Mouse (Mus musculus): Measurements from ENCODE around the gene Ubtf. TPM values are rescaled to one million over a fixed set of nuclear protein-coding genes. Genes with fewer than 3 reads are reported as not detected.
A peak's percentile ranks its signal among the peaks of the same experiment; 100 is the strongest.
"Not testable (repeated sequence)": the region's sequence is repeated elsewhere in the genome, so short reads cannot be mapped to it uniquely, and the experiment has no call there.

Gene Ubtf
- total RNA-seq, 4 experiments from 2014 or later = 102 to 118 (median 113) TPM

- peak; percentile 85 to 99 for DNase-seq (ENCODE audit: low spot score in 2 of 2)
Measured at GRCm38 (mm10) chr11:102296491-102297472, 22.8 kb downstream of the Ubtf start, which contains the start of gene Atxn7l3. TSS of gene Atxn7l3 (minus strand) at chr11:102296631.

GRCm38 (mm10) chr11:102295598-102296471, 23.7 kb downstream of the Ubtf start:
- no peak for DNase-seq (ENCODE audit: low spot score in 2 of 2)

GRCm38 (mm10) chr11:102294887-102295597, 24.5 kb downstream of the Ubtf start:
- no peak for DNase-seq (ENCODE audit: low spot score in 2 of 2)

GRCm38 (mm10) chr11:102294416-102294815, 25.1 kb downstream of the Ubtf start:
- no peak for DNase-seq (ENCODE audit: low spot score in 2 of 2)

DNA sequence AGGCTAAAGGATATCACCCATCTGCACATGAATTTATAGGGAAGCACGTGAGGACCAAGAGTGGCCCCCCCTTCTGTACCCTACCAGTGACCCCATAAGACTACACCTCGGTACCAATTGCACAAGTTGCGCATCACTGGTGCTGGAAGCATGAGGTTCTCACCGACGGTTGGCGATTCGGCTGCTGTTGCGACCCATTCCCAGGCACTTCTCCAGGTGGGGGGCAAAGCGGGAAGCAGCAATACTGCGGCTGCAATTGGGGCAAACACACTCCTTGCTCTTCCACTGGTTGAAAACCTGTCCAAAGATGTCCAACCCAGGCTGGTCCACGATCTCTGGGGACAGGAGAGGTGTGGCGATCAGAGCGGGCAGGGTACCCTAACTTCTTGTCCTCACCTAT, 25.6 kb downstream of the Ubtf start:
- DNase-seq (ENCODE audit: low spot score in 2 of 2) = no peak

- DNase-seq (ENCODE audit: low spot score in 2 of 2) = no peak
Measured at GRCm38 (mm10) chr11:102291051-102291535, 28.4 kb downstream of the Ubtf start.

- no peak for DNase-seq (ENCODE audit: low spot score in 2 of 2)
Measured at GRCm38 (mm10) chr11:102290141-102290540, 29.4 kb downstream of the Ubtf start.

- no peak for DNase-seq (ENCODE audit: low spot score in 2 of 2)
Measured at GRCm38 (mm10) chr11:102289511-102290100, 29.9 kb downstream of the Ubtf start.

- DNase-seq (ENCODE audit: low spot score in 2 of 2) = no peak
Measured at GRCm38 (mm10) chr11:102288913-102289312, 30.6 kb downstream of the Ubtf start.

- no peak for DNase-seq (ENCODE audit: low spot score in 2 of 2)
Measured at GRCm38 (mm10) chr11:102288027-102288804, 31.3 kb downstream of the Ubtf start.

- DNase-seq (ENCODE audit: low spot score in 2 of 2) = no peak
Measured at GRCm38 (mm10) chr11:102287485-102287884, 32.1 kb downstream of the Ubtf start.

DNA sequence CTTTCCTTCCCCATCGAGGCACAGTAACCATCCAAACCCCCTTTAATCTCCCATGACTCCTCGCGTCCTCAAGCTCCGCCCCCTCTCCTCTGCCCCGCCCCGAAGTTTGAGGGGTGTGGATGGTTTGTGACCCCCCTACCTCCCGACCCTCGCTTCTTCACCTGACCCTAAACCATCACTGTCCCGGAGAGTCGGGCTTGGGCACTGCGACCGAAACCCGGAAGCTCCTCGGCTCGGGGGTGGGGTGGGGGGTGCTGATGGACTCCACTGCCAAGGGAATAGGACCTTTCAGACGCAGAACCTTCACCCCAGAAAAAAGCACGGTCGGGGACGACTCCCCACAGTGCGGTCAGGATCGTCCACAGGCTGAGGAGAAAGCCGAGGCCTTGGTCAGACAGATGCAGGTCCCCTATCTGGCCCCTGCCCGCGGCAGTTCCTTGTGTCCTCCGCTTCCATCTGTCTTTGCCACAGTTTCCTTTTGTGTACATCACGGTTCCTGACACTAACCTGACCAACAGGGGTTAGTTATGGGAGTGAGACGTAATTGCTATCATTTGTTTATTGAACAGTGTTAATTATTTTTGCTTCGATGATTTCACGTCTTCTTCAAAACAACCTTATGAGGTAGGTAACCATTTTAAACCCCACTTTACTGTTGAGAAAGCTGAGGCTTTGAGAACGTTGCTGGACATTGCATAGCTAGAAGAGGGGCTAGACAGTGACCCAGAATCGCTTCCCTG, 34.3 kb downstream of the Ubtf start:
- no peak for DNase-seq (ENCODE audit: low spot score in 2 of 2)

- peak; percentile 91 to 97 for DNase-seq (ENCODE audit: low spot score in 2 of 2)
Measured at GRCm38 (mm10) chr11:102284501-102285094, 34.9 kb downstream of the Ubtf start, which contains the start of gene Tmub2. TSS of gene Tmub2 (plus strand) at chr11:102284931.

- no peak for DNase-seq (ENCODE audit: low spot score in 2 of 2)
Measured at GRCm38 (mm10) chr11:102283922-102284321, 35.6 kb downstream of the Ubtf start.

DNA sequence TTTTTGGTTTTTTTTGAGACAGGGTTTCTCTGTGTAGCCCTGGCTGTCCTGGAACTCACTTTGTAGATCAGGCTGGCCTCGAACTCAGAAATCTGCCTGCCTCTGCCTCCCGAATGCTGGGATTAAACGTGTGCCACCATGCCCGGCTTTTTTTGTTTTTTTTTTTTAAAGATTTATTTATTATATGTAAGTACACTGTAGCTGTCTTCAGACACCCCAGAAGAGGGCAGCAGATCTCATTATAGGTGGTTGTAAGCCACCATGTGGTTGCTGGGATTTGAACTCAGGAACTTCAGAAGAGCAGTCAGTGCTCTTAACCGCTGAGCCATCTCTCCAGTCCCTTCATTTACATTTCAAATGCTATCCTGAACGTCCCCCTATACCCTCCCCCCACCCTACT, 39.3 kb downstream of the Ubtf start:
- not testable (repeated sequence) for DNase-seq (ENCODE audit: low spot score in 2 of 2)

DNA sequence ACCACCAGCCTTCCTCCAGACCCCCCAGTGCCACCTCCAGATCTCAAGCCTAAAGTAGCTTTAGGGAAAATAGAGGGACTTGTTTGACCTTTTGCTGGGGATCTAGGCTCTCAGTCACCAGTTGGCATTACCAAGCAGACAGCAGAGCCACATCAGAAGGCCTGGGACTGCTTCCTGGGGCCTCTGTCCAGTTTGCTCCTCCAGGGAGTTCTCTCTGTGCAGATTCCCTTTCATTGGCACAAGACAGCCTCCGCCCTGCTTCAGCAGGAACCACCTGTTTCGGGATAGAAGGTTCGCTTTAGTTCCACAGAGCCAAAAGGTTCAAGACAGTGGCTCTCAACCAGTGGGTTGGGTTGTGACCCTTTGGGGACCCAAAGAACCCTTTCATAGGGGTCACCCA, 39.9 kb downstream of the Ubtf start:
- DNase-seq (ENCODE audit: low spot score in 2 of 2) = no peak

DNA sequence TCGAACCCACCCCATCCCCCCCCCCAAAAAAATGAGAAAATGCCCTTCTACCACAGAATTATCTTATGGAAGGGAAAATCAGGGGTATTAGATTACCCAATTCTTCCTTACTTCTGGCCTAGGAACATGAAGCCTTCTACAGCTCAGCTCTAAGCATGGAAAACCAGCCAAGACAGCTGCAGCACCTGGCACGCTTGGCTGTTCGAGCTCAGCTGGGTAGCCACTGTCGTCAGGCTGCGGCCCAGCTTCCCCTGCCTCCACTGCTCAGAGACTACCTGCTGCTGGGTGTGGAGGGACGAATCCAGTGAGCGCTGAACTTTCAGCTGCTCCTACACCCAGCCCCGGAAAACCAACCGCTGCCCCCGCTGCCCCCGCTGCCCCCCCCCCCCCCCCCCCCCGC, 41.8 kb downstream of the Ubtf start:
- no peak for DNase-seq (ENCODE audit: low spot score in 2 of 2)

GRCm38 (mm10) chr11:102276411-102276915, 43.1 kb downstream of the Ubtf start:
- DNase-seq (ENCODE audit: low spot score in 2 of 2) = no peak

Data from left cerebral cortex, adult 8-10 months (tissue).